Mouse (Mus musculus) heart, embryonic 15.5 days (tissue): ENCODE measurements around the gene Abhd6. TPM values are rescaled to one million over a fixed set of nuclear protein-coding genes. Genes with fewer than 3 reads are reported as not detected.

ENCODE experiments used
- ATAC-seq: fragments of 200-750 bp; cut with Nextera tagmentation; replicated peaks from 2 replicates; pipeline ENCODE4 v1.8.0; 2017; ENCODE audit warnings: low read depth, moderate TSS enrichment; ENCODE audit not compliant: insufficient number of reproducible peaks, insufficient read depth, low FRiP score
- H3K27ac ChIP-seq: fragments of 300-500 bp; sonication (generic); 2 replicates; pipeline ENCODE4 v1.5.1; 2015; ENCODE audit warnings: mild to moderate bottlenecking, inconsistent platforms
- H3K27me3 ChIP-seq: fragments of 300-500 bp; sonication (generic); 2 replicates; pipeline ENCODE4 v1.6.1; 2015; ENCODE audit warnings: inconsistent platforms
- H3K36me3 ChIP-seq: fragments of 300-500 bp; sonication (generic); 2 replicates; pipeline ENCODE4 v1.6.1; 2015; ENCODE audit warnings: mild to moderate bottlenecking, inconsistent platforms
- H3K4me1 ChIP-seq: fragments of 300-500 bp; sonication (generic); replicated peaks from 2 replicates; pipeline ENCODE4 v1.6.1; 2015; ENCODE audit warnings: inconsistent platforms
- H3K4me2 ChIP-seq: fragments of 300-500 bp; sonication (generic); 2 replicates; pipeline ENCODE4 v1.6.1; 2015; ENCODE audit warnings: inconsistent platforms, mild to moderate bottlenecking, moderate library complexity
- H3K4me3 ChIP-seq: fragments of 300-500 bp; sonication (generic); 2 replicates; pipeline ENCODE4 v1.5.1; 2015; ENCODE audit warnings: mild to moderate bottlenecking, inconsistent platforms
- H3K9ac ChIP-seq: fragments of 300-500 bp; sonication (generic); 2 replicates; pipeline ENCODE4 v1.6.1; 2015; ENCODE audit warnings: mild to moderate bottlenecking, inconsistent platforms
- H3K9me3 ChIP-seq: fragments of 300-500 bp; sonication (generic); replicated peaks from 2 replicates; pipeline ENCODE4 v1.6.1; 2016; ENCODE audit warnings: inconsistent platforms
- WGBS: fragments of 180-500 bp; shearing (Covaris S2); methylation state at CpG from one replicate; pipeline ENCODE4 v1.1.7; 2015; ENCODE audit warnings: mixed read lengths; 5-methylcytosine and 5-hydroxymethylcytosine counted together
- polyA plus RNA-seq: library from polyadenylated mRNA; unstranded; fragments of >200 nt; fragmentation: Nextera tagmentation; extraction: Ambion mirVana; gene quantifications from 2 replicates; pipeline ENCODE4 v1.2.1, GENCODE M21; 2015

Abhd6 gene
- polyA plus RNA-seq, 1 experiment from 2014 or later, result 9.9 TPM

DNA sequence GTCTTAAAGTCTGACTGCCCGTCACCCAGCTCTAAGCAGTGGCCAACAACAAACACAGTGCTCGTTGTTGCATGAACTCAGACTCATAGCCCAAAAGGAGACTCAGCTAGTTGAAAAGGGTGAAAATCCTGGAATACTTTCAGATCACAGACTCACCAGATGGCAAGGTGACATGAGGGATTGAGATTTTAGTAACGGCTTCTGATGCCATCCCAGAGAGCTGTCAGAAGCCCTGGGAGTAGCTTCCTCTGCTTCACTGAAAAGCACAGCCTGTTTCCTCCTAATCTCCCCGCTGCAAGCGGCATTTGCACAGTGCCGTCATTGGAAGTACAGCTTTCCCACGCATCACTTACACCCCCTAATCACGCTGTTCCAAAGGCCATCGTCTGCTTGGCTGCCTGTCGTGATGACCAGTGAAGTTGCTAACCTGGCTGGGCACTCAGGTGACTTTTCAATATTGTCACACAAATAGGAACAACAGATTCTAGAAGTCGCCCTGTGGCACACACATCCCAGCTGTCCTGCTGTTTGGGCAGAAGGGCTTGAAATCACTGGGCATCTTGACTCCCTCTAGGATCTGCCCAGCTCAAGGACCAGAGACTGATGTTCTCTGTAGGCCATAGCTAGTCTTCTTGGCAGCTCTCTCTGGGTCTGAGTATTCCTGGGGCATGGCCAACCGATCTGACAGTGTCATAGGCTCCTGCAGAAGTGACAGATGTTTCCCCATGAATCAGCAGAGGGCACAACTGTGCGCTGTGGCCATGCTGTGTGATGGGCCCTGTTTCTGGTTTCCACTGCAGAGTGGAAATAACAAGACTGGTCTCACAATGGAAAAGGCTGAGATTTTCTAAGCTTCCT lies 29.6 kb downstream of the Abhd6 start:
- Histone ChIP-seq H3K4me3 (no peak overlapping the region), H3K27me3 (no peaks in the 10 kb centered on the region), H3K4me1 (peaks cover 4% of the 10 kb centered on the region), H3K9ac (no peak overlapping the region), H3K4me2 (no peak overlapping the region), H3K9me3 (no peaks in the 10 kb centered on the region), H3K36me3 (no peaks in the 10 kb centered on the region), H3K27ac (no peak overlapping the region)
- no peak for ATAC-seq
- WGBS, result 70% methylated on average over 13 of the region's 13 CpGs

DNA sequence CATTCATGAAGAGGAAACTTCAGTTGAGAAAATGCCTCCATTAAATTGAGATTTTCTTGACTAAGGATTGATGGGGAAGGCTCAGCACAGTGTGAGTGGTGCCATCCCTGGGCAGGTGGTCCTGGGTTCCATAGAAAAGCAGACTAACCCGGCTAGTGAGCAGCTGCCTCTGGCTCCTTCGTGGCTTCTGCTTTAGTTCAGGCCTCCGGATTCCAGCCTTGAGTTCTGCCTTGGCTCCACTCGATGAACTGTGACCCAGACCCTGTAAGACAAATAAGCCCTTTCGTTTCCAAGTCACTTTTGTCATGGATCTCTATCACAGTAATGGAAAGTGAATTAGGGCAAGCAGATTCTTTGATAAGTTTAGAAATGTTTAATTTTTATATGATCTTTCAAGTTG lies 31.9 kb downstream of the Abhd6 start:
- Histone ChIP-seq H3K9me3 (no peaks in the 10 kb centered on the region), H3K9ac (no peak overlapping the region), H3K27me3 (no peaks in the 10 kb centered on the region), H3K36me3 (no peaks in the 10 kb centered on the region), H3K27ac (no peak overlapping the region), H3K4me1 (peaks cover 4% of the 10 kb centered on the region), H3K4me2 (no peak overlapping the region), H3K4me3 (no peak overlapping the region)
- WGBS, result 71% methylated on average over 5 of the region's 5 CpGs
- ATAC-seq, result no peak

DNA sequence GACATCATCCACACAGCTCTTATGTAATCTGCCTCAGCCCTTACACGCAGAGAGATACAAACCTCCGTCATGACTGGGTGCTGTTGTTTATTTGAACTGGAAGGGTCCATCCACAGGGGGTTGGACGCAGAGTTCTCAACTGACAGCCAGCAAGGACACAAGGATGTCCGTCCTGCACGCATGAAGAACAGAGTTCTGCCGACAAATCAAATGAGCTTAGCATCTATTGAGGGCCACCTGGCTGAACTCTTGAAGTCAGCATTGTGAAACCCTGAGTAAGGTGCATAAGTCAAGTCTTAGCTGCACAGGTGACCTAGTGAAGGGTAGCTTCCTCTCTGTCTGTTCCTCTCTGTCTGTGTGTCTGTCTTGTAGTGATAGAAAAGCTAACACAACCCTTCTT lies 33.2 kb downstream of the Abhd6 start:
- 84% methylated on average over 6 of the region's 6 CpGs for WGBS
- H3K4me3 ChIP-seq, result no peak overlapping the region
- no peak overlapping the region for H3K4me2 ChIP-seq
- H3K4me1 ChIP-seq, result no peaks in the 10 kb centered on the region
- ATAC-seq, result no peak
- H3K9me3 ChIP-seq, result no peaks in the 10 kb centered on the region
- no peak overlapping the region for H3K27ac ChIP-seq
- H3K27me3 ChIP-seq, result no peaks in the 10 kb centered on the region
- no peaks in the 10 kb centered on the region for H3K36me3 ChIP-seq
- H3K9ac ChIP-seq, result no peak overlapping the region

GRCm38 (mm10) chr14:8036406-8036805 lies 33.7 kb downstream of the Abhd6 start:
- H3K27ac ChIP-seq, result no peak overlapping the region
- ATAC-seq, result no peak
- H3K4me3 ChIP-seq, result no peak overlapping the region
- H3K9ac ChIP-seq, result no peak overlapping the region
- H3K4me1 ChIP-seq, result no peaks in the 10 kb centered on the region
- WGBS, result 61% methylated on average over 5 of the region's 5 CpGs
- H3K9me3 ChIP-seq, result no peaks in the 10 kb centered on the region
- H3K27me3 ChIP-seq, result no peaks in the 10 kb centered on the region
- H3K36me3 ChIP-seq, result no peaks in the 10 kb centered on the region
- H3K4me2 ChIP-seq, result no peak overlapping the region

DNA sequence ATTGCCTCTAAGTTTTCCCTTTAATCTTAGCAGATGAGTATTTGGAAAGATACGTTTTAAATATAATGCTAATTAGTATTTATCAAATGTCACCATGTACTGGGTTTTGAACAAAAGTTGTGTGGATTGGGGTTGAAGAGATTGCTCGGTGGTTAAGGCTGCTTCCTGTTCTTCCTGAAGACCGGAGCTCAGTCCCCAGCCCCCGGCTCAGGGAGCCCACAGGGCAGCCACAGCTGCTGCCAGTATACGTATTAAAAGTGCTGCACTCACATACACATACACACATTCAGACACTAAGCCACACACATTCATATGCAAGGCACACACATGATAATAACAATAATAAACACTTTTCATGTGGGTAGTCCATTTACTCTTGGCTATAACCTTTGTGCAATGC lies 35.4 kb downstream of the Abhd6 start:
- H3K36me3 ChIP-seq, result no peaks in the 10 kb centered on the region
- no peaks in the 10 kb centered on the region for H3K9me3 ChIP-seq
- no peak overlapping the region for H3K4me3 ChIP-seq
- H3K9ac ChIP-seq, result no peak overlapping the region
- no peak overlapping the region for H3K27ac ChIP-seq
- 69% methylated on average over 5 of the region's 5 CpGs for WGBS
- no peaks in the 10 kb centered on the region for H3K27me3 ChIP-seq
- no peaks in the 10 kb centered on the region for H3K4me1 ChIP-seq
- no peak overlapping the region for H3K4me2 ChIP-seq
- no peak for ATAC-seq

GRCm38 (mm10) chr14:8038791-8039448 lies 36.2 kb downstream of the Abhd6 start:
- Histone ChIP-seq H3K4me3 (no peak overlapping the region), H3K9me3 (no peaks in the 10 kb centered on the region), H3K9ac (no peak overlapping the region), H3K4me2 (no peak overlapping the region), H3K4me1 (no peaks in the 10 kb centered on the region), H3K36me3 (no peaks in the 10 kb centered on the region), H3K27me3 (no peaks in the 10 kb centered on the region), H3K27ac (no peak overlapping the region)
- no peak for ATAC-seq
- WGBS, result 75% methylated on average over 7 of the region's 7 CpGs

GRCm38 (mm10) chr14:8040179-8040578 lies 37.5 kb downstream of the Abhd6 start:
- H3K9me3 ChIP-seq, result no peaks in the 10 kb centered on the region
- WGBS, result 58% methylated on average over 3 of the region's 3 CpGs
- ATAC-seq, result no peak

GRCm38 (mm10) chr14:8040911-8041678 lies 38.4 kb downstream of the Abhd6 start:
- no peak overlapping the region for H3K4me3 ChIP-seq
- H3K27me3 ChIP-seq, result no peaks in the 10 kb centered on the region
- H3K36me3 ChIP-seq, result no peaks in the 10 kb centered on the region
- no peaks in the 10 kb centered on the region for H3K9me3 ChIP-seq
- H3K9ac ChIP-seq, result no peak overlapping the region
- H3K27ac ChIP-seq, result no peak overlapping the region
- H3K4me1 ChIP-seq, result no peaks in the 10 kb centered on the region
- H3K4me2 ChIP-seq, result no peak overlapping the region
- no peak for ATAC-seq
- WGBS, result 83% methylated on average over 12 of the region's 12 CpGs

More at GRCm38 (mm10) chr14:8040179-8040578, 37.5 kb downstream of the Abhd6 start:
- H3K4me3 ChIP-seq, result no peak overlapping the region
- H3K36me3 ChIP-seq, result no peaks in the 10 kb centered on the region
- no peaks in the 10 kb centered on the region for H3K27me3 ChIP-seq
- no peak overlapping the region for H3K4me2 ChIP-seq
- H3K4me1 ChIP-seq, result no peaks in the 10 kb centered on the region
- H3K9ac ChIP-seq, result no peak overlapping the region
- H3K27ac ChIP-seq, result no peak overlapping the region

GRCm38 (mm10) chr14:8042120-8042519 lies 39.4 kb downstream of the Abhd6 start:
- Histone ChIP-seq H3K4me3 (no peak overlapping the region), H3K9me3 (no peaks in the 10 kb centered on the region), H3K27me3 (no peaks in the 10 kb centered on the region), H3K4me1 (no peaks in the 10 kb centered on the region), H3K9ac (no peak overlapping the region), H3K4me2 (no peak overlapping the region), H3K27ac (no peak overlapping the region), H3K36me3 (0 out of 2 replicates have a peak, but pooled peaks cover 5% of the 10 kb centered on the region)
- 89% methylated on average over 2 of the region's 2 CpGs for WGBS
- no peak for ATAC-seq

DNA sequence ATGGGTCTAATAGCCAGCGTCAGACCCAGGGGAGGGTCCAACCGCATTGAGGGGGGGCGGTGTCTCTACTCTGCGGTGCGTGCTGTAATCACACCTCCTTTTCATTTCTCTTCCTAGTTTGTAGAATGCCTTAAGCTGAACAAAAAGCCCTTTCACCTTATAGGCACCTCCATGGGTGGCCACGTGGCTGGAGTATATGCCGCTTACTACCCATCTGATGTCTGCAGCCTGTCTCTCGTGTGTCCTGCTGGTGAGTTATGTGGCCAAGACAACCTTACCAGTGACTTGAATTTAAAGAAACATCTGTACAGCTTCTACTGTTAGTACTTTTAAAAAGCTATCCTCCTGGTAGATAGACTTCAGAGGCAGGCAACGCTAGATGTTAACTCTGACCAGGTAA lies 39.9 kb downstream of the Abhd6 start:
- Histone ChIP-seq H3K36me3 (0 out of 2 replicates have a peak, but pooled peaks cover 5% of the 10 kb centered on the region), H3K4me2 (no peak overlapping the region), H3K4me3 (no peak overlapping the region), H3K9me3 (no peaks in the 10 kb centered on the region), H3K4me1 (no peaks in the 10 kb centered on the region), H3K27ac (no peak overlapping the region), H3K9ac (no peak overlapping the region), H3K27me3 (no peaks in the 10 kb centered on the region)
- ATAC-seq, result no peak
- WGBS, result 92% methylated on average over 9 of the region's 9 CpGs

DNA sequence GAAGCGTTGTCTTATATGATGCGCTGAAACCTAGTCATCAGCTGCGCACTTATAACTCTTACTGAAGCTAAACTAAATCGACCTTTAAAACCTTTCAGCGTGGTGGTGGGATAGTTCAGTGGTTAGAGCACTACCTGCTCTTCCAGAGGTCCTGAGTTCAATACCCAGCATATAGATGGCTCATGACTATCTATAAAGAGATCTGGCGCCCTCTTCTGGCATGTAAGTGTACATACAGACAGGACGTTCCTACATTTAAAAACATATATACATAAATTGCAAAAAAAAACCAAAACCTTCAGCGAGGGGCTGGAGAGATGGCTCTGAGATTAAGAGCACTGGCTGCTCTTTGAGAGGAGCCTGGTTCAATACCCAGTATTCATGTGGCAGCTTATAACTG lies 41.6 kb downstream of the Abhd6 start:
- Histone ChIP-seq H3K36me3 (0 out of 2 replicates have a peak, but pooled peaks cover 5% of the 10 kb centered on the region), H3K9me3 (no peaks in the 10 kb centered on the region), H3K27me3 (no peaks in the 10 kb centered on the region), H3K4me3 (no peak overlapping the region), H3K9ac (no peak overlapping the region), H3K4me2 (no peak overlapping the region), H3K27ac (no peak overlapping the region), H3K4me1 (no peaks in the 10 kb centered on the region)
- WGBS, result 63% methylated on average over 8 of the region's 8 CpGs
- ATAC-seq, result no peak
